Mouse (Mus musculus) thymus, adult 18-20 months (tissue): ENCODE data around the gene Orm2.

Experiments used
- DNase-seq, 2 experiments: peaks; one replicate each; pipeline ENCODE4 v3.0.0; 2022; ENCODE audit warnings: mixed read lengths in 2 of 2

Orm2 gene

DNA sequence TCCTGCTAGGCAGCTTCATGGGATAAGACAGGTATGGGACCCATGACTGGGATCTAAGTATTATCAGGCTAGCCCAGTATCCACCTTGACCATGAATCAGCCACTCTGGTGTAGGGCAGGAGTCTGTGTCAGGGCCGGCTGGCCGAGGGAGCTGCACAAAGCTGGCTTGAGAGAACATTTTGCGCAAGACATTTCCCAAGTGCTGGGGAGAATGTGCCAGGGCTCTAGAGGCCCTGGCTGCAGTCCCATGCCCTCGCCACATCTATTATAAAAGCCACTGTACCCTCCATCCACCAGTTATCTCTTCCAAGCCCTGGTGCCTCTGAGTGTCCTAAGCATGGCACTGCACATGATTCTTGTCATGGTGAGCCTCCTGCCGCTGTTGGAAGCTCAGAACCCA lies at the start of gene Orm2:
Gene Orm2, plus strand, starts transcription at position 300 of the 400 bp plus-strand sequence.
- DNase-seq, result no peak

DNA sequence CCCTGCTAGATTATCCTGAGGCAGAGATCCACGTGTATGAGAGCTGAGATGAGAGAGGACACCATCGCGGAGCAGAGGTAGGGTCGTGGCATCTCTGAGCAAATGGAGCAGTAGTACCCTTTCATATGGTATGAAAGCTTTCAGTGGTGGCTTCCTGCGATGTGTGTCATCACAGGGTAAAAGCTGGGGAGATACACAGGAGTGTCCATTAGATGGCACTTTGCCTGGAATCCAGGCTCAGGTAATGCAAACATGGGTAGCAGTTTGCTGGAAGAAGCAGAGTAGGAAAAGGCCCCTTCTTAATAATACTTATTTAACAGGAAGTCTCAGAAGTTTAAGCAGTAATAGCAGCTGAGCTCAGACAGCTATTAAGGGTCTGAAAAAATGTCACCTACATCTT lies 48.2 kb upstream of the Orm2 start:
- no peak for DNase-seq

DNA sequence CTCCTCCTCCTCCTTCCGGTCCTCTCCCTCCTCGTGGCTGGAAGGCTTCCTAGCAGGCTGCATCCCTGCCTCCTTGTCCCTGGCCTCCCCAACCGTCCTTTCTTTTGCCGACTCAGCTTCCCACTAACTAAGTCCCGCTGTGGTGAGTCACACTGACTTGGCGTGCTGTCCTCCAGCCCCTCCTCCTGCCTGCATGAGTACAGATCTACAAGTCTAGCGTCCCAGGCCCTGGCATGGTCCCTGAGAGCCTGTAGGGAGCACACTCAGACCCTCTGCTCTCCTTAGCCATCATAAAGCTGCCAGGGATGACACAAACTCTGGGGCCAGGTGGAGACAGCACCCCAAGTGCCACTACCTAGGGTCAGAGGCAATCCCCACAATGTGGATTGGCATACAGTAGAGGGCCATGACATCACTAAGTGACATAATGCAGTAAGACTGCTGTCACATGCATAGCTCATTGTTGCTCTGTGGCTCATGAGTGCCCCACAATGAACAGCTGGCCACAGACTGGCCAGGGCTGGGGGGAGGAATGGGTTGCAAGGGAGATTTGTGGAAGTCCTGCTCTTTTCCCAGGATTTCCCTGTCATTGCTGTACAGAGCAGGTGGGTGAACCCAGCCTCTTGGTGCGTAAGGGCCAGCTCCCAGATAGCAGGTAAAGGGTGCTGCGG lies 46.0 kb upstream of the Orm2 start:
- peak in 1 of 2 experiments; percentile 1 for DNase-seq

DNA sequence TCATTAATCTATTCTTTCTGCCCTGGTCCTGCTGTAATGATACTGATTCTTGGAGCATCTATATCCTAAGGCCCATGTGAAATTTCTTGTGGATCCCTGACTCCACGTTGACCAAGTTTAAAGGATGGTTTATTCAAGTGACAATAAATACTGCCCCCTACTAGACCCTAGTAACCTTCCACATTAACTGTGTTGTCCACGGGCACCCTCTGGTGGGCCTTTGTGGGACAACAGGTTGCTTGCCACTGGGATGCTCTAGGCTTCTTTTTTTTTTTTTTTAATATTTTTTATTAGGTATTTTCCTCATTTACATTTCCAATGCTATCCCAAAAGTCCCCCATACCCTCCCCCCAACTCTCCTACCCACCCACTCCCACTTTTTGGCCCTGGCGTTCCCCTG lies 42.7 kb upstream of the Orm2 start:
- DNase-seq, result peak in 1 of 2 experiments; percentile 39

DNA sequence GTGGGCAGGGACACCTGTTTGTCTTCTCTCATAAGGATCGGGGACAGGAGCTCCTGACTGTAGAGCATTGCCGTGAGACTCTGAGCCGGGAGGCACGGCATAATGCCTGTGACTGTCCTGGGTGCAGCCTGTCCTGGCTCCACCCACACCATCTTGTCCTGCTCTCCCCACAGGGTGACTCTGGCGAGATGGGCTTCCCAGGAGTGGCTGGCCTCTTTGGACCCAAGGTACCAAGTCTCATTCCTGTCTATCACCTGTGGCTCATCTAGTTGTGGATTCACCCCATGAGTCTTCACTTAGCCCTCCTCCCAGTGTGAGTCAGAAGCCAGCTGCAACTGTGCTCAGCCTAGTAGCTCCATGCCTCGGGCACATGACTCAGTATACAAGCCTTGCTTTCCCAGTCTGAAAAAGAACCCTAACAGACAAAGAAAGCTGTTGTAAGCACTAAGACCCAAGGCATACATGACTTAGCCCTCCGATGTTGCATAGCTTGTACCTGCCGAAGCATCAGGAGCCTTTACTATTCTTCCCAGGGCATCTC lies 38.9 kb upstream of the Orm2 start:
- DNase-seq, result no peak

DNA sequence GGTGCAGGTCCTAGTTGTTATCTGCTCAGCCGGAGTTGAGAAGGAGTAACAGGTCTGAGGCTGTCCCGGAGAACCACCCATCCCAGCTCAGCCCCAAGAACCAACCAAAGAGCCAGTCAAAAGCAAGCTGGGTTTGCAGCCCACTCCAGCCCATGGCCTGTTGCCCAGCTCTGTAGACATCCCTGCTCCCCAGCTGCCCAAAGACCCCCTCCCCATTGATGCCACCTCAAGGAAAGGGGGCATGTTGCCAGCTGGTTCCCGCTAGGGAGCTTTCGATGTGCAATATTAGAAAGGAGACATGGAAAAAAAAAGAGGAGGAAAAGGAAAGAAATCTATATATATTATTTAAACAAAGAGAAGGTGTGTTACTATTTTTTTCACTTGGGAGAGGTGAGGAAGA lies 28.8 kb upstream of the Orm2 start:
- no peak for DNase-seq

DNA sequence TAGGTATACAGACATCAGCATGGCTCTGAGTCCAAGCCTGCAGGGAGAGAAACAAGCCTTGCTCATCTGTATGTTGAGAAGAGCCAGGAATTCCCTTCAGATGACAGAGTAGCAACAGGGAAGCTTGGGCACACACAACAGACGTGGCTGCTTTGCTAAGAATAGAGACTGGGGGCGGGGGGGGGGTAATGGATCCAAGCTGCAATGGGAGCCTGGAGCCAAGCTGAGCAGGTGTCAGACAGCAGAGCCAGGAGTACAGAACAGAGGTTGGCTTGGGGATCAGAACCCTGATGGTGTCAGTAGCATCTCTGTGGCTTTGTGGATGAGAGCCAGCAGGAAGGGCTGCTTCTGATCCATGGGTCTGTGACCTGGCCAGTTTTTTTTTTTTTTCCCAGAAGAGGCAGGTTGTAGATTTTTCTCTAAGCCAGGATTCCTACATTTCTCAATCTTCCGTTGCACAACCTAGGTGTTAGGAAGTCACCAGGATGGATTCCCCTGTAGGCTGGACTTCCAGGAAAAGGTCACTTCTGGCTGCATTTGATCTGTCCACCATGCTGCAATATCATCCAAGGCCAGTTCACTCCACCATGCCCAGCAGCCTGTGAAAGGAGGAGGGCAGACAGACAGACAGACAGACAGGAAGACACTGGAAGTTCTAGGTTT lies 23.7 kb upstream of the Orm2 start:
- DNase-seq, result no peak

DNA sequence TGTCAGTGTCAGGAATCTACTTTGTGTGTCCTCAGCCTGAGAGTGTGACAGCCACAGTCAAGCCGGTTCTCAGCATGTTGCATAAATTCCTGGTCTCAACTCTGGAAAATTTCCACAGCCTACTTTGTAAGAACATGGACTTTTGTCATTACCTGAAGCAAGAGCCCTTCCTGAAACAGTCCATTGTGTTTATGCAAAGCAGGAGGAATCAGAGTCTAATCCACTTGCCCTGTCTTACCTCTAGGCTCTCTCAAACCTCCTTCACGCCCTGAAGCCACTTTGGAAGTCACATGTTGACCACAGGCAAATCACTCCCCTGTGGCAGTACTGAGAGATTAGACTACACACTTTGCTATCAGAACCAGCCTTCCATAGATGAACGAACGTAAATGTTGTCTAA lies 19.8 kb upstream of the Orm2 start:
- DNase-seq, result no peak

DNA sequence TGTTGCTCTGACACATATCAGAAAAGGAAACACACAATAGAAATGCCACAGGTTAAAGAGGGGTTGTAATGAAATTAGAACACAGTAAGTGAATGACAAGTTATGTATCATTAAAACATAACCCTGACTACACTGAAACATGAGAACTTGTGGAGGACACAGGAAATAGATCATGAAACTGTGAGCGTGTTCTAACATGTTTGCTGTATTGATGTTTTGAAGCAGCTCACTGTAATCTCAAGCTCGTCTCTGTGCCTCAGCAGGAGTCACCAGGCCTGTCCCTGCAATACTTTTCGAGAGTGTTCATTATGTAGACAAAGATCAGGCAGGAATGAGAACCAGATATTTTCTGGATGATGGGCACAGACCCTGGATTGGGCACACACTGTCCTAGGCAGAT lies 18.6 kb upstream of the Orm2 start:
- no peak for DNase-seq

DNA sequence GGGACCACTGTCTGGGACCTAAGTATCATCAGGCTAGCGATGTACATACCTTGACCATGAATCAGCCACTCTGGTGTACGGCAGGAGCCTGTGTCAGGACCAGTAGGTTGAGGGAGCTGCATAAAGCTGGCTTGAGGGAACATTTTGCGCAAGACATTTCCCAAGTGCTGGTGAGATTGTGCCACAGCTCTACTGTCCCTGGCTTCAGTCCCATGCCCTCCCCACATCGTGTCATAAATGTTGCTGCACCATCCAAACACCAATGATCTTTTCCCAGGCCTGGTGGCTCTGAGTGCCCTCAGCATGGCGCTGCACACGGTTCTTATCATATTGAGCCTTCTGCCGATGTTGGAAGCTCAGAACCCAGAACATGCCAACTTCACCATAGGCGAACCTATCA lies 18.0 kb upstream of the Orm2 start, which contains the start of gene Orm1:
Gene Orm1, plus strand, starts transcription at position 266 of the 400 bp plus-strand sequence.
- no peak for DNase-seq

DNA sequence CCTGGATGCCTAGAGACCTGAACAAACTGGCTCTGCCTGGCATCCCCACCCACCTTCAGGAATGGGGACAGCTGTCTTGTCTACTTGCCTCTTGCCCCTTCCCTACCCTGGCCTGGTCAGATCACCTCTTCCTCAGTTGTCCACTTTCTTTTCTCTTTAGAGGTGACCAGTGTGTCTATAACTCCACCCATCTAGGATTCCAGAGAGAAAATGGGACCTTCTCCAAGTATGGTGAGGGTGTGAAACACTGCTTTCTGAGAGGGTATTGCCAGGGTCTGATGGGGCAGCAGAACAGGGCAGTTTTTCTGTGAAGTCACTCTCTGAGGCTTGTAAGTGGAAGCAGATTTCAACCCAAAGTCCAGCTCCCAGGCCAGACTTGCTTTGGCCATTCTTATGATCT lies 17.0 kb upstream of the Orm2 start:
- no peak for DNase-seq

DNA sequence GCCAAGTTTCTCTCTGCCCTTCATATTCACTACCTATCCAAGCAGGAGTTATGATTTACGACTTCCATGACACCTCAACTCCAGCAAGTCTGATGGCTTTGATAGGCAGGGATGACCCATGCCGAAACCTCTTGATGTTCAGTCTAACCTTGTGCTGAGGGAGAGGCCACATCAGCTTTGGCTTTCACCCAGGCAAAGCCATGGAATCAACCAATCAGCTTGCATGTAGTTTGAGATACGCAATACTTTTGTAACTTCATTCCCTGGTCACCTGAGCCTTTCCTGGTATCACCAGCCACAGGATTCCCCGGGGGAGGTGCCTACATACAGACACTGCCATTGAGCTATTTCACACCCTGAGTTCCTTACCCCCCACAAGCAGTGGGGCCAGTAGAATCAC lies 15.6 kb upstream of the Orm2 start:
- DNase-seq, result no peak

DNA sequence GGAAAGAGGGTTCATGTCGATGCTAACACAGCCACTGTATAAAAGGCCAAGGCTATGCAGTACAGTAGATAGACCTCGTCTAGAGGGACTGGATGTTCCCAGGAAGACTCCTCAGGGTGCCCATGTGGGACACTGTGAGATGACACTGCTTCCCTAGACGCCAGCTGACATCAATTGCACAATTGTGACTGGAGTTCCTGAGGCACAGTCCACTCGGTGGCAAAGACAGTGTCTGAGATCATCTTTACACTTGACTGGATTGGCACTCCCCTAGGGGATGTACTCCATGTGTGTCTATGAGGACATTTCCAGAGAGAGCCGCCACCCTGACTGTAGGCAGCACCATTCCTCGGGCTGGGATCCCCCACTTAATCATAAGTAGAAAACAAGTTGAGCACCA lies 13.7 kb upstream of the Orm2 start:
- DNase-seq, result no peak

DNA sequence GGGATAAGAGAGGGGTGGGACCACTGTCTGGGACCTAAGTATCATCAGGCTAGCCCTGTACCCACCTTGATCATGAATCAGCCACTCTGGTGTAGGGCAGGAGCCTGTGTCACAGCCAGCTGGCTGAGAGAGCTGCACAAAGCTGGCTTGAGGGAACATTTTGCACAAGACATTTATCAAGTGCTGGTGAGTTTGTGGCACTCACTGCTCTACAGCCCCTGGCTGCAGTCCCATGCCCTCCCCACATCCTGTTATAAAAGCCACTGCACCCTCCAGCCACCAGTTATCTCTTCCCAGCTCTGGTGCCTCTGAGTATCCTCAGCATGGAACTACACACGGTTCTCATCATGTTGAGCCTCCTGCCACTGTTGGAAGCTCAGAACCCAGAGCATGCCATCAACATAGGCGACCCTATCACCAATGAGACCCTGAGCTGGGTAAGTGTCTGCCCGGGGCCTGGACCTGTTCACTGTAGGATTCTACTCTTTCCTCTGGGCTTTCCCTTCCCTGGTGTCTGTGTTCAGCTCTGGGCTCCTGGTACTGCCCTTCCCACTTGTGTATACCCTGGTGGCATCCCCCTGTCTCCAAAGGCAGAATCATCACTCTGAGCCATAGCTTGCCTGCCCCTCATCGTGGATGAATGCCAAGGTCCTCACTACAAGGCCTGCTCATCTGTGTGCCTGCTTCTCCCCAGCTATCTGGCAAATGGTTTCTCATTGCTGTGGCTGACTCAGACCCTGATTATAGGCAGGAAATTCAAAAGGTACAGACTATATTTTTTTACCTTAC lies 6.2 kb upstream of the Orm2 start, which contains the start of gene Orm3:
Gene Orm3, plus strand, starts transcription at position 286 of the 789 bp plus-strand sequence.
- no peak for DNase-seq

DNA sequence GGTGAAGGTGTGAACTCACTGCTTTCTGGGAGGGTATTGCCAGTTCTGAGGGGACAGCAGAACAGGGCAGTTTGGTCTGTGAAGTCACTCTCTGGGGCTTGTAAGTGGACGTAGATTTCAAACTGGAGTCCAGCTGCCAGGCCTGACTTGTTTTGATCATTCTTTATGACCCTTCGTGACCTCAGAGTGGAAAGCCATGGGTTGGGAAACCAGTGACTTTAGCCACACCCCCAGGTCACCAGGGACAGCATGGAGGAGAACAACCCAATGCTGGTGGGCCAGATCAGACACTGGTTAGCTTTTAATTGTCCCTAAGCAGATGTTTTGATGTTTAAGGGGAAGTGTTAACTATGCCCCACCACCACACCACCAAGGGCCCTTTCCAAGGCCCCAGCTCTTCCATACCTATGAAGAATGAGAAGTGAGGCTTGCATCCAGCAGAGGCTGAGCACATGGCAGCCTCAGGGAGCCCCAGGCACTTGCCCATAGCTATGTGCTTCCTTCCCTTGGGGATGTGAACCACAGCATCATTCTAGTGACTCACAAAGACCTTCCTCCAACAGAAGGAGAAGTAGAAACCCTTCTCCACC lies 5.2 kb upstream of the Orm2 start:
- no peak for DNase-seq

DNA sequence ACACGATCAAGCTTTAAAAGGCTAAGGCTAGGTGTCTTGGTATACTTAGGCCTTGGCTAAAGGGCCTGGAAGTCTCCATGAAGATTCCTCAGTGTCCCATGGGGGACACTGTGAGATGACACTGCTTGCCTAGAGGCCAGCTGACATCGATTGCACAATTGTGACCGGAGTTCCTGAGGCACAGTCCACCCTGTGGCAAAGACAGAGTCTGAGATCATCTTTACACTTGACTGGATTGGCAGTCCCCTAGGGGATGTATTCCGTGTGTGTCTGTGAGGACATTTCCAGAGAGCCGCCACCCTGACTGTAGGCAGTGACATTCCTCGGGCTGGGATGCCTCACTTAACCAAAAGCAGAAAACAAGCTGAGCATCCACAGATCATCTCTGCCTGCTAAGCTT lies 2.4 kb upstream of the Orm2 start:
- DNase-seq, result no peak

DNA sequence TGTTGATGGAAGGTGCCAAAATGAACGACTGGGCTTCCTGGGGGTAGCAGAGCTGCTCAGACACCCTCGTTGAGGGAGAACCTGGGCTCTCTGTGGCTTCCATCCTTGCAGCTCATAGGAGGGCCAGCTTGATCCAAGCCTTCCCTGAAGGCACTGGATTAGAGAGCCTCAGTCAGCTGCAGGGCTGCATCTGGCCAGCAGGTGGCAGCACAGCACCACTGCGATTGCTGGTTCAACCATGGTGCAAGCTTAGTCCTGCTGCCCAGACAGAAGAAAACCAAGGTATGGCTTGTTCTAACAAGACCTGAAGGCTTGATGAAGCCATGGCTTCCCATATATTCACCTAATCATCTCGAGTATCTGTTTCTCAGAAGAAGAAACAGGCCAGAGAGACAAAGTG lies 6.3 kb downstream of the Orm2 start:
- DNase-seq, result peak; percentile 67 to 69

DNA sequence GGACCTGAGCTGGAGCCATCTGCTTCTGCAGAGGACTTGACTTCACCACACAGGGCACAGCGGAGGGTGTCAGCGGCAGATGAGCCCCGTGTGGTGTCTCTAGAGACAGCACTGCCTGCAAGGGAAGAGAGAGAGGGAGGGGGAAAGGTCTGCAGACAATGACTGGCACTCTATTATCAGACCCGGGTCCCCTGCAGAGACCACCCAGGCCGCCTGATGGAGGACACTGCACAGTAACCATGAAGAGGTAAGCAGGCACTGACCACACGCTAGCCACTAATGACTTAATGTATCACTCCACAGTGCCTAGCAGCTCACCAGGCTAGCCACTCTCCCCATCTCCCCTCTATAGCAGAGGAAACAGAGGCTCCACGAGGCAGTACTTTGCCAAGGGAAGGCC lies 8.6 kb downstream of the Orm2 start:
- DNase-seq, result no peak

DNA sequence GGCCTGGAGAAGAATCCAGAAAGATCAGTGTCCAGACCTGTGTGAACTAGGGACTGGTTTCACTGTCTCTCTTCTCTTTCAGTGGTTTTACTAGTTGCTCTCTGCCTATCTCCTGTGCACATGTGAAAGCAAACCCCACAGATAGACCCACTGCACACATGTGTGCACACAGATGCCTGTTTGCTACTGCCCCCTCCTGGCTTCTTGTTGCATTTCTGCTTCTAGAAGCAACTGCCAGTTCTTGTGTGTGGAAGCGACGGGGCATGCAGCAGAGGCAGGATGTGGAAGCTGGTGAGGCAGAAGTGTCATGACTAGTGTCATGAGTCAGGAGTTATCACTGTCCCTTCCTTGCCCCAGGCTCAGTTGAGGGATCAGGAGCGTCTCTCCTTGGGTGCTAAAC lies 9.6 kb downstream of the Orm2 start:
- peak in 1 of 2 experiments; percentile 48 for DNase-seq

DNA sequence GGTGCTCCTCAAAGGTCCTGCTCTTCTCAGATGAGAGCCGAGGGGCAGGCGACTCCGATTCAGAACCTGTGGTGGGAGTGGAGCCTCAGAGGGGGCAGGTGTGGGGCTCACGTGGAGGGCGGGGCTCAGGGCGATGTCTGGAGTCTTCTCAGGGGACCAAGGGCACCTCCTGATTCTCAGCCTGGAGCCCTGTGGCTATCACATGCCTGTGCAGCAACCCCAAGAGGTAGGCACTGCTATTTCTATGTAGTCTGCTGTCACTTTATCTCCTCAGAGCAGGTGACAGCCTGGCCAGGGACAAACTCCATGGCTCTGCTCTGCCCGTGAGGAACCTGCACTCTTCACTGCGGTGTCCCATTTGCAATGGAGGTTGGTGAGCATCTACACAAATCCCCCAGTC lies 11.2 kb downstream of the Orm2 start:
- DNase-seq, result no peak

DNA sequence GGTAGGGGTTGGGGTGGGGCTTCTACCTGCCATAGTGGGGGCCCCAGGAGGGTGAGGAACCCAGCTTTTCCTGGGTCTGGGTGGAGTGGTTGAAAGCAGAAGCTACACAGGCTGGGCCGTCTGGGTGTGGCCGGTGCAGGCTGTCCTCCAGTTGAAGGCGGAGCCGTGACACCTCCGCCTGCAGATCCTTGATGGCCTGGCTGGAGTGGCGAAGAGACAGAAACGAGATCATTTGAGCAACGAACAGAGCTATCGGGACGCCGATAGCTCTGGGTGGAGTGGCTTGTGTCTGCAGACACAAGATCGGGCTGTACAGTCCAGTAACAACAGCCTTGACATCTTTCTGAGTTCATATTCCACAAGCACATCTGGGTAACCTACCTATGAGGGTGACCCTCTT lies 12.1 kb downstream of the Orm2 start:
- DNase-seq, result no peak

DNA sequence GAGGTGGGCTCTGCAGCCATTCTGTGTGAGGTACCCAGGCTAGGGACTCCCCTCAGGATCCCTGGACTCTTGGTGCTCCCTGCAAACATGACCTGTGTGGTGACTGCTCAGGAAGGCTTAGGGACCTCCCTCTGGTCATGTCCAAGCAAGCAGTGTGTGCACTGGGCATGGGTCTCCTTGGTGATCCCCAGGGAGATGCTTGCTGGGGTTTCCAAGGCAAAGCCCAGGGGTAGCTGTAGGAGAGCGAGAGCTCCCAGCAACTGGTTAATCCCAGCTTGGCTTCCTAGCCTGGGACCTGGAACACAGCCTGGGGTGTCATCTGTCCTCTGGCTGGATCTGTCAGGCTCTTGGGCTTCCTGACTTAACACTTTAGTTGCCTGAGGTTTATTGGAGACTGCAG lies 13.1 kb downstream of the Orm2 start:
- no peak for DNase-seq

DNA sequence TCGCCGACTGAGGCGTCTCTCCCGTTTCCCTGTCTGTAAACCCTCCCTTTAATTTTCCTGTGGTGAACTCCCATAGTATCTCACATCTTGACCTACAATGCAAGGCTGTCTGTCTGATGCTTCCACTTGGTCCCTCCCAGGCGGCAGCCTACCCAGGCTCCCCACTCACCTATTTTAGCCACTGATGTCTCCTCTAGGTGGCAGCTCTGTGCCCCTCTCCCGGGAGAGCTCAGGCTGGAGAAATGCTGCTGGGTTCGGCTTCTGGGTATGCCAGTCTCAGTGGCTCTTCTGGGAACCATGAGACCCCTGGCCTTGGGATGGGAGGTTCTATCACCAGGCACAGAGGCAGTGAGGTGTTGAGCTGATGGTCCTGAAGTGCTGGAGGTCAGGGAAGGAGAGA lies 15.2 kb downstream of the Orm2 start:
- no peak for DNase-seq
